Mouse (Mus musculus) cerebellum, adult 9-11 months (tissue): ENCODE results near the gene Itih1.

Experiments used
- DNase-seq: peaks from one replicate; pipeline ENCODE4 v3.0.0; 2022

The Itih1 gene

DNA sequence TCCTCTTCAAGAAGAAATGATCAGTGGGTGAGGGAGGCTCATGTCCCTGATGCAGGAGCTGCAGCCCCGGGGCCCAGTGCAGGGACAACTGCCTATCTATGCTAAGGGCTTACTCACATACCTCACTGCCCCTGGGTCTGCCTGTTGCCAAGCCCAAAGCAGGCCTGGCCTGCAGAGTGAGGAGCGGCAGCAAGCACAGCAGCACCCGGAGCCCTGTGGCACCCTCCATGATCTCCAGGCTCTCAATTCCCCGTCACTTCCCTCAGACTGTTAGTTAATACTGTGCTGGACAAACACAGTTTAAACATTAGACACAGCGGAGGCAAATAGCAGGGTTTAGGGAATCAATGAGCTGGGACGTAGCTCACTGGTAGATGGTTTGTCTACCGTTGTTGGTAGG lies at the start of gene Itih1:
TSS of gene Itih1 (minus strand) at position 252 of the 400 bp plus-strand sequence.
- no peak for DNase-seq

DNA sequence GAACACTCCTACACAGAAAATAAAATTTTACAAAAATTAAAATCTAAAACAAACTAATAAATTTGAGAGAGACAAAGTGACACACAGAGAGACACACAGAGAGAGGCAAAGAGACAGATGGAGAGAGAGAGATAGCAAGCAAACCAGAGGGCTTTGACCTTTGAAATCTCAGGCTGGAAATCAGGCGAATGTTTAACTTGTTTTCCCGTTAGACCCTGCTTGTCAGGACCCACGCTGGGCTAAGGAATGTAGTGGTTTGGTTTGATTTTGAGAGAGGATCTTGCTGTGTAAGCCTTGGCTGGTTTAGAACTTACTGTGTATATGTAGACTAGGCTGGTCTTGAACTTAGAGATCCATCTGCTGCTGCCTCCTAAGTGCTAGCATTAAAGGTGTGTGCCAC lies 33.1 kb upstream of the Itih1 start:
- DNase-seq = no peak

DNA sequence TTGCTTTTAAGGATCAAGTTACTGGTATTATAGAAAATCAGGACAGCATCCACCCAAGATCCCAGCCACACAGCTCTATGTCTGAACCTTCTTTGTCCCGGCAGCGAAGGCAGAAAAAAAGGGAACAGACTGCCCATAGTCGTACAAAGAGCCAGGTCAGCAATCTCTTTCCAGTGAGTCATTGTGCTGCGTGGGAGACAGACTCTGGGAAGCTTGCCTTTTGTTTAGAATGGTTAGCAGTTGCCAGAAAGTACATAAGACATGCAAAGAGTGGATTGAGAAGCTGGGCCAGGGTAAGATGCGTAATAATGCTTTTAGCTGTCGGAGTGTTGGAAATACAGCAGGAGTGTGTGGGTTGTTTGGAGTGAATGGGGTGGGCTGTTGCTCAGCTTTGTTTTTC lies 31.1 kb upstream of the Itih1 start:
- peak; percentile 28 for DNase-seq

DNA sequence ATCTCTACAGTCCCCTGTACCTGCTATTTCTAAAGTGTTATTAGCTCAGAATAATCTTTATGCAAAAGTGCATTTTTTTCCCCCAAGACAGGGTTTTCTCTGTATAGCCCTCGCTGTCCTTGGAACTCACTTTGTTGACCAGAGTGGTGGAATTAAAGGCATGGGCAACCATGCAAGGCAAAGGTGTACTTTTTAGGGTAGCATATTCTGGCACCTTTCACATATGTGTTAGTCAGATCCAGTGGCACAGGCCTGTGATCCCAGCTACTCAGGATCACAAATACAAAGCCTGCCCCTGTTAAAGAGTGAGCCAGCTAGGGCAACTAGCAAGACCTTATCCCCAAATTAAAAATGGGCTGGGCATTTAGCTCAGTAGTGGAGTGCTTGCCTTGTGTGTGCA lies 17.3 kb upstream of the Itih1 start:
- no peak for DNase-seq

DNA sequence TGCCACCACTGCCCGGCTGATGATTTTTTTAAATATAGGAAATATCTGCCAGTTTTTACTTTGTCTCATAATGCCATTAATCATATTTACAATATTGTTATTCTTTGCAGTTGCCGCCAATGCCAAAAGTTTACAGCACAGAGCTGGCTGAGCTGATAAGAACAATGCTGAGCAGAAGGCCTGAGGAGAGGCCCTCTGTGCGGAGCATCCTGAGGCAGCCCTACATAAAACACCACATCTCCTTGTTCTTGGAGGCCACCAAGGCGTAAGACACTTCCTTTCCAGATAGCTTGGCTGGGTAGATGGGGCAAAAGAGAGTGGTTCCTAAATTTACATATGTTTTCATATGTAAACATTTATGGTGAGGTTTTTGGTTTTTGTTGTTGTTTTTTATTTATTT lies 15.9 kb upstream of the Itih1 start:
- no peak for DNase-seq

DNA sequence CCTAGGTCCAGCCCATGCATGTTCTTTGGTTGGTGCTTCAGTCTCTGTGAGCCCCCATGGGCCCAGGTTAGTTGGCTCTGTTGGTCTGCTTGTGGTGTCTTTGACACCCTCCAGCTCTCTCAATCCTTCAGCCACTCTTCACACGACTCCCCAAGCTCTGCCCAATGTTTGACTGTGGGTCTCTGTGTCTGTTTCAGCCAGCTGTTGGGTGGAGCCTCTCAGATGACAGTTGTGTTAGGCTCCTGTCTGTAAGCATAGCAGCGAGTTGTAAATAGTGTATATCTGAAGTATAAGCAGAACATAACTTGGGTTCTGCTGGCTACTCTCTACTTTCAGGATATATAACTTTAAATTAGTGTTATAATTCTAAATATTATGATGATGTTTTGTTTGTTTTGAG lies 15.4 kb upstream of the Itih1 start:
- no peak for DNase-seq

DNA sequence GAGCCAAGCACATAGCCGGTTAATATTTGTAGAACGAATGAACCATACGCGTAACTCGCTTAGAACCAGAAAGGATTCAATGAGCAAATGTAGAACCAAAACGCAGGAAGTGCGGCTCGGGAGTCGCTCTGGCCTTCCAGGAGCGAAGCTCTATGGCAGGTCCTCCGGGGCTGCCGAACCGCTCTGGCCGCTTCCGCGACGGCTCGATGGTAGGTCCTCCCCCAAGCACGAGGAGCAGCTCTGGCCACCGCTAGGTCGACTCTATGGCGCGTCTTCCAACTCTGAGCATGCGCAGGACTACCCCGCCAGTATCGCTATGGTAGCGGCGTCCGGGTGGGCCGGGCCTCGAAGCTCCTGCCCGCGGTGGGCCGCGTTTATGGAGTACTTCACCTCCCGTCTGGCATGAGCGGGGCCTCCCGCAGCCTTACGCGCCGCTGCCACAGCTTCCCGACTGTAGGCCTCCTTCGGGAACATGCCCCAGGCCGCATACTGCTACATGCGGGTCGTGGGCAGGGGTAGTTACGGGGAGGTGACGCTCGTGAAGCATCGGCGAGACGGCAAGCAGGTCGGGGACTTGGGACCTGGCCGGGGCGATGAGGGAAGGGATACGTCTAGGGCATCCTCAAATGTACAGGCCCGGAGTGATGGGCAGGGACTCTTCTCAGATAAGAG lies 8.2 kb upstream of the Itih1 start, which contains the start of gene Nek4:
TSS of gene Nek4 (plus strand) at position 224 of the 672 bp plus-strand sequence.
- peak; percentile 98 for DNase-seq

DNA sequence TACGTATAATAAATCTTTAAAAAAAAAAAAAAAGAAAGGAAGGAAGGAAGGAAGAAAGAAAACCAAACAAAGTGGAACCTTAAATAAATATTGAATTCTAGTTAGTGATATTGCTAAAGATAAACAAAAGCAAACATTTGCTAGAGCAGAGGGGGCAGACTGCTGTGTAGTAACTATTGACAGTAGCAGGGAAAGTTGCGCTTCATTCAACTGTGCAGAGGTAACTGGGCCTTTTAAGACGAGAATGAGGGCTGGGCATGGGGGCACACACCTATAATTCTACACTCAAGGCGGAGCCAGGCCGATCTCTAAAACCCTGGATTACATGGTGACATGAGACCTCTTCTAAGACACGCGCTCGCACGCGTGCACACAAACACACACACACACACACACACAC lies 6.9 kb upstream of the Itih1 start:
- DNase-seq = no peak

DNA sequence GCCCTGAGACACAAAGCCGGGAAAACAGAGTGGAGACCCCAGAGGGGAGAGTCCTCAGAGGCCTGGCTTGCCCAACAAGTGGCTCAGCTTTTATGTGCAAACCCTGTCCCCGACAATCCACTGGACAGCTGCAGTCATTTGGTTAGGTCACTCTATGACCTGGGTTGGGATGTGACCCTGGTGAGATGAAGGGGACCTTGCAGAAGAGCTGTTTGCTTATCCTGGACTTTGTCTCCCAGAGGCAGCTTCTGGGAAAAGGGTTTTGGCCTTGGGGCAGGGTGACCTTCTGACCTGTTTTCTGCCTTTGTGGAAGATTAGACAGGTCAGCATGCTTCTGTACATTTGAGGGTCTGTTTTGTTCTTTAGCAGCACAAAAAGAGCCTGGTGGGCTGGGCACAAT lies 1.7 kb upstream of the Itih1 start:
- no peak for DNase-seq

DNA sequence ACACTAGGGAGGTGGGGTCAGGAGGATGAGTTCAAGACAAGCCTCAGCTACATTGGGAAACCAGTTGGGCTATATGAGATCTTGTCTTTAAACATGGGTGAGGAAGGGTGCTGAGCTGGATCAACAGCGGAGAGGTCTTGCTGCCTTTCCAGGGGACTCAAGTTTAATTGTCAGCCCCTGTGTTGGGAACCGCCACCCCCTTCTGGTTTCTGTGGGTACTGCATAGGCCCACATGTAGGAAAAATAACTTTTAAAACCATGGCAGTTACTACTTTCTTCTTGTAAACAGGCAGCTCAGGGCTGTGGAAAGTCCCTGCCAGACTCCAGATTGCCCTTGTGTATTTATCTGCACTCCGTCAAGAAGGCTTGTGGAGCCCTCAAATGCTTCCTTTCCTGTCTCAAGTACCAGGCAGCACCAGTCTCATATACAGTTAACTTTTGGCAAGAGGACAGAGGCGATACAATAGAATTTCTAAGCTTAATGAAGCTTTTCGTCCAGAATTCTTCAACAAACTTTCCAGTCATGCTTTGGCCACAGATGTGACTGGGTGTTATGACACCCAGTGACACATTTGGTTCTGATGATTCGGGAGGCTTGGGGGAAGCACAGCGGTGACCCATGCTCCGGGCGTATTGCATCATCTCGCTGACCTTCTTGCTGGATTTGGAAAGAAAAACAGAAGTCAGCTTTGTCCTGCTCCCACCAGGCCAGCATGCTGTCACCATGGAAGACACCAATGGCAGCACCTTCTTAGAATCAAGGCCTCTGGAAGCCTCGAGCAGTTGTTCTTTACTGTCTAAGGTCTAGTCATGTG lies 978 bp upstream of the Itih1 start:
- DNase-seq = no peak

DNA sequence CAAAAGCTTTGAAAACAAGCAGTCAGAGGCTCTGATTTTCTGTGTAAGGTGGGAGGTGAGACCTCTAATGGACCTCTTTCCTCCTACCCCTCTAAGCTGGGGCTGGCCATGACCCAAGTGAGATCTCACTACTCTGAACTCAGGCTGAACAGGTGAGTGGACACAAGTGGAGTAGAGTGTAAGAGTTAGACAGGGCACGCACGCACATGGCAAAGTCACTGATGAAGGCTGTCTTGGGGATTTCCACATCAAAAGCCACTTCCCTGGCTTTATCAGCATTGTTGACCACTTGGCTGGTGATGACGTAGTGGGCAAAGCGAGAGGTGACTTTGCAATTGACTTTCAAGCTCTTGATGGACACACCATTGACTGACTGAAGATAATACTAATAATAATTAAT lies 835 bp downstream of the Itih1 start:
- DNase-seq = no peak

DNA sequence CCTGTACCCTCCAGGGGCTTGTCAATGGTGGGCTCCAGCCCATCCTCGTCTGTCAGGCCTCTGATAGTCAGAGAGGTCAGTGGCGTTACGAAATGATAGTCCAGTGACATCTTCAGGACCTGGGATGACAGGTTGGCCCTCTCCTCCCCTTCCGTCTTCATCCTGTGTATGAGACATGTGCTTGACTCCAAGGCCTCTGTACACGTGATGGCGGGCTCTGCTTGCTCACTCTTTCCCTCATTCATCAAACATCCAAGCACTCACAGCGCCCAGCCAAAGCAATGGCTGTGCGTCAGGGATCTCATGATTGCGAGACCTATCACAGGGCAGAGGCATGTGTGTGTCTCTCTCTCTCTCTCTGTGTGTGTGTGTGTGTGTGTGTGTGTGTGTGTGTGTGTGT lies 9.7 kb downstream of the Itih1 start:
- no peak for DNase-seq

DNA sequence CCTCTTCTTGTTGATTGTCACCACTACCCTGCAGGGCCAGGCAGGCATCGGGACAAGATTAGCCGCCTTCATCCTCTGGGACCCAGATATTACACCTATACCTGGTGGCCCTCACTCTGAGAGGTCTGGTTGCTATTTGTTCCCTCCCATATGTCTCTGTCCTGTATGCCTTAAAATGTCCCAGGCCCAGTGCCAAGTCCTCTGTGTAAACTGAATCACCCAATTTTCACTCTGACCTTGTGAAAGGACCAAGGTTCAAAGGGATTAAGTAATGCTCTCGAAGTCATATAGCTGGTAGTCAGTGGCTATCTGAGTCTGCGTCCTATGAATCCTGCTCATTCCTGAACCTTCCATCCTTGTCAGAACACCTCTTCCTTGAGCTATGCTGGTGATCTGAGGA lies 12.7 kb downstream of the Itih1 start:
- DNase-seq = no peak

DNA sequence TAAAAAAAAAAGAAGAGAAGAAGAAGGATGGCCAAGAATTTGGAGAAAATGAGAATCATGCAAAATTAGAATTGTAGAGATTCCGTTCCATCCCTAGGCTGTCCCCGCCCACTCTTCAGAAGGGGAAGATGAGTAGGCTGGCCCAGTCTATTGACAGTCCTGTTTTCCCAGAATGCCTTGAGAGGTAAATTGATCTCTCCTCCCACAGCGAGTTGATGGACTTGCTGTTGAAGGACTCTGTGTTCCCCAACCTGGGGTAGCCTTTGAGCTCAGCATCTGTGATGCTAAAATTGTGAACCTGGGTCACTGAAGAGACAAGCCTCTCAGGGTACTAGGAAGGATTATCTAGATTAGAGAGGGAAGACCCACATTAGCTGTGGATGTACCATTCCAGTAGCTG lies 17.6 kb downstream of the Itih1 start:
- DNase-seq = no peak

DNA sequence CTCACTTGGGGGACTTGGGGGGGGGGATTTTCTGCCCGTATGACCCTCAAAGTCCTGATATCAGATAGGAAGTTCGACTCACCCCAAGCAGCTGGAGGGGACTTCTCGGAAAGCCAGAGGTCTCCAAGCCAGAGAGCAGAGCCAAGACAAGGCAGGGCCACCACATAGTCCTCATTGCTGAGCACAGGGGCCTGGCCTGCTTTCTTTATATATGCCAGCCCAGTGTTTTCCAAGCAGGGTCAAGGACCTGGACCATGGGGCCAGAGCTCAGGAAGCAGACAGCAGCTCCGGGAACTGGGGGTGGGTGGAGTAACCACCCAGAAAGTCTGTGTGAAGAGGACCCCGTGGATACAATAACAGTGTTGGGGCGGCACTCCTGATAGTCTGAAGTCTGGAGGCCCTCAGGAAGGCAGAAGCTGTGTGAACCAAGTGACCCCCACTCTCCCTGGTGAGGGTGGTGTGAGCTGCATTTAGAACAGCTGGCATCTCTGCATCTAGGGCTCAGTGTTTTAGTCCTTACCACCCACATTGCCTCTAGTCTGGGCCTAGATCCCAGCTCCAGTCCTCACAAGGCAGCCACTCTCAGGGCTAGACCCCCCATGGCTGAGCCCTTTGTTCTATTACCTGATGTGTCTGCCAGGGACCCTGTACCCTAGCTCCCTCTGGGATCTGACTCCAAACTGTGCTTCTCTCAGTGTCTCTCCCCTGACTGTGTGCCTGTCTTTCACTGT lies 19.5 kb downstream of the Itih1 start, which contains the start of gene Itih3:
TSS of gene Itih3 (minus strand) at position 386 of the 731 bp plus-strand sequence.
- DNase-seq = peak; percentile 35

DNA sequence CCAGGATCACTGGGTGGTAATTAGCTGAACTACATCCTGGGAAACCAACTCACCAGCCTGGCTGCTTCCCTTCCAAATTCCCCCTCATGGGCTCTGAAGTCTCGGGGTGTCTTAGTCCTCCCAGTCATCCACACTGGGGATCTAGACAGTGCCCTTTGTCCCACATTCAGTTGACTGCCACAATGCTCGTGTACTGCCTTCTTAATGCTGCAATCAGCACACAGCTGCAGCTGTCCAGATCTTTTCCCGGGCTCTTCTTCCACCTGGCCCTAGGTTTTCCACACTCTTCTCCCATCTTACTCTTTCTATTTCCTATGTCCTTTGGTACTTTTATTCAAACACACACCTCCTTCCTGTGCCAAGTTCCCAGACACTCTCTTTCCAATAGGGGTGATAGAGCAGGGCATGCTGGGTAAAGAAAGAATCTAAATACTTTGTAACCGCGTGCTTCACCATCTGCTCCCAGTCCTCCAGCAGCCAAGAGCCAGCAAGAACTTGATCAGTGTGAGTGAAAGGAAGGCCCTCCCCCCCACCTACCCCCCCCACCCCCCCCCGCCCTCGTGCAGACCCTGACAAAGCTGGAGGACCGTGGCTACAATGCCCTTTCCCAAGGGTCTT lies 20.9 kb downstream of the Itih1 start:
- DNase-seq = no peak

DNA sequence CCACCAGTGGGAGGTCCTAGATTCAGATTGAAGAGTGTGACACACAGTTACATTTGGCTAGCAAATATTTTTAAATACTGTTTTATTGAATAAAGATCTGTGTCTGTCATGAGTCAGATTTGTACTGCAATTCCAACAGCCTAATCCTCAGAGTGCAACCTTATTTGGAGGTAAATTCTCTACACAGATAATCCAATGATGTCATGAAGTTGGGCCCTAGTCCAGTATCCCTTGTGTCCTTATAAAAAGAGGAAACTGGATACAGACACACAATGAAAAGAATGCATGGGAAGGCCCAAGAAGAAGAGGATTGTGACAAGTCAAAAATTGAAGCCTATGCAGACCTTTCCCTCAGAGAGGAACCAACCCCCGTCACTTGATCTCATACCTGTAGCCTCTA lies 26.6 kb downstream of the Itih1 start:
- DNase-seq = no peak

DNA sequence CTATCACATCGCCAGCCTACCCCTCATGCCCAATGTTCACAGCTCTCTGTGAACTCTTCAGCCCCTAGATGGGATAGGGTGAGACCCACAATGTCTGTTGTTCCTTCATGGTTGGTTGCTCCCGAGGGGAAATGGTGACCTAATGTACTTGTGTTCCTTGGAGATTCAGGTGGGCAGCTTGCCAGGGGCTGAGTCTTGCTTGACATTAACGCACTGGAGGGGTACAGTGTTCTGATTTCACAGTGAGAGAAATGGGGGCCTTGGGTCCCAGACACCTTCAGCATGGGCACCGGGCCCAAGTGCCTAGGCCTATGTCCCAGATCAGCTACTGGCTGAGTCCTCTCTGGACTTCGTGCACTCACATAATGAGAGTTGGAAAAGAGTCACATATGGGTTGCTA lies 29.7 kb downstream of the Itih1 start:
- no peak for DNase-seq

DNA sequence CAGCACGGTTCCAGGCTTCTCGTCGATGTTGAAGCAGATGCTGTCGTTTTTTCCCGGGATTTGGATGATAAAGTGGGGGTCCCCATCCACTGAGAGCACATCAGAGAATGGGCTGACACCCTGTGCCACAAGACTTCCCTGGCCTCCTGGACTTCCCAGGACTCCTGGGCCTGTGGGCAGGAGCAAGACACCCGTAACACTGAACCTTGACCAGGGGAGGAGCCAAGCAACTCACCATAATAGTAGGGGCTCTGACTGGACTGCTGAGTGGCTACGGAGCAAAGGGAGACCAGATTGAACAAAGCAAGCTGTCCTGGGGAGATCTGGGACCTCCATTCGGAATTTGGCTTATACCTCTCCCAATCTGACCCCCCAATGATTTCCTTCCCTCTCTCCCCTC lies 30.4 kb downstream of the Itih1 start:
- DNase-seq = no peak

DNA sequence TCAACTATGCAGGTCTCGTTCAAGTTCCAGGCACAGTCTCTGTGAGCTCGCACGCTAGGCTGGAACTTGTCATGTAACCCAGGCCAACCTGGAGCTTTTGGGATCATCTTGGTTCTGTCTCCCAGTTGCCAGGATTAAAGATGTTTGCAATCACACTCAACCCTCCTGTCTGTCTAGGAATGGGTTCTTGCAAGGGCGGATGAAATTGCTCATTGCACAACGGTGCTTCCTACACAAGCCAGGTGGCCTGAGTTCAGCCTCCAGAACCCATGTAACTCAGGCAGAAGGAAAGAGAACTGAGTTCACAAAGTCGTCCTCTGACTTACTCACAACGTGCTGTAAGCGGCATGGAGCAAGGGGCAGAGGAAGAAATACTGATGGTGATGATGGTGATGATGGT lies 31.9 kb downstream of the Itih1 start:
- no peak for DNase-seq

DNA sequence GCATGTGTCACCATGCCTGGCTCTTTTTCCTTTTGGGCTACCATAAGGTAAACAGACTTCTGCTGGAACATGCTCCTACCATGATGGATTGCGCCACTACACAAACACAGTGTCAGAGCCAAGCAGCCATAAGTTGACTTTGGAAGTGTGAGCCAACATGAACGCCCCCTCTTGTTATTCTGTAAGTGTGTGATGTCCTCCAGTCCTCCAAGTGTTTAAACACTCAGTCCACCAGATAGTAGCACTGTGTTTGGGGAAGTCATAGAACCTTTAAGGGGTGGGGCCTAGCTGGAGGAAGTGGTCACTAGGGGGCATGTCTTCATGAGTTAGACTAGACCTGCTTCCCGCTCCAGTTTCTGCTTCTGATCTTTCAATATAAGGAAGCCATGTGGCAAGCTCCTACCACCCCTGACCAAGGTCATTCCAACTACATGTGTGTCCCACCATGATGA lies 35.2 kb downstream of the Itih1 start:
- DNase-seq = no peak

DNA sequence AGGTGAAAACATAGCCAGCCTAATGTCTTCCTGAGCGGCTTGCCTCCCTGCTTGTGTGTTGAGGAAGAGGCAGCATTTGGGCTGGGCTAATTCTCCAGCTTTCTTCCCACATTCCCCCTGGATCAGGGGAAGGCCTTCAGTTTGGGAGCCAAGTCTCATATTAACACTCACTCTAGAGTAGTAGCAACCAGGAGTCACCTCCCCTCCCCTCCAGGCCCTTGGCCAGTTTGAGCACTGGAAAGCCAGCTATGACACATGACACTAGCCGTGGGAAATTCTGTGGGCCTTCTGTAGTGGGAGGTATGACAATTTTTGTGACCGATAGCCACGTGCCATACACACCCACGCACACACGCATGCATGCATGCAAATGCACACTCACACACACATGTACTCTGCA lies 37.1 kb downstream of the Itih1 start:
- DNase-seq = no peak

DNA sequence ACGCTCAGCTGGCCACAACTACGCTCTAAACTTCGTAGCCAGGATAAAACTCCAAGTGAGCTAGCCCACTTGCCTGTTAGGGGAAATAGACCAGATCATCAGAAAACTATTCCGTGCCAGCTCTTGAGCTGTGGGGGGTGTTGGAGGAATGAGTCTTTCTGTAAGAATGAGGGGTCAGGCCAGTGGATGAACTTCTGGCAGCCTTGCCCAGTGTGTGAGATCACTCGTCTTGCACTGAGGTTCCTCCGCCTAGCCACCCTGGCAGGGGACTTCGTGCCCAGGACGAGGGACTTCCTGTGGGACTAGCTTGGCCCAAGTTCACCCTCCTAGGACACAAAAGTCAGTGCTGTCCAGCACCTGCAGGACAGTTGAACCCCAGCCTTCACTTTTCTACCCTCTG lies 38.8 kb downstream of the Itih1 start:
- DNase-seq = no peak
